Mouse (Mus musculus): ENCODE data around the gene Dnmt3c.

Gene Dnmt3c

DNA sequence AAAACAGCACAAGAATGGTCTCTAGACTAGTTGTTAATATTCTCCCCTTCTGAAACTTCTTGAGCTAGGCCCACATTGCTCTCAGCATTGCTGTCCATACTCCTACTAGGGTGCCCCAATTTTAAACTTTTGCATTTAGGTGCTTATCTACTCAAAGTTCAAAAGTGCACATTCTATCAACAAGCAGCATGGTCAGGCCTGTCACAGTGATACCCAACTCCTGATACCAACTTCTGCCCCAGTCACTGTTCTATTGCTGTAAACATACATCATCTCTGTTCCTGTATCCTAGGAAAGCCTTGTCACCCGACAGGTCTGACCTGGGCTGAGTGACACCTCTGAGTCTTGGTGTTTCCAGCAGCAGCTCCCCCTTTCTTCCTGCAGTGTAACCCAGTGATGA lies 26.6 kb downstream of the Dnmt3c start:
- DNase-seq (ENCODE audit: low spot score) = no peak

GRCm38 (mm10) chr2:153724424-153724823 lies 28.0 kb downstream of the Dnmt3c start:
- no peak for DNase-seq (ENCODE audit: low spot score)

DNA sequence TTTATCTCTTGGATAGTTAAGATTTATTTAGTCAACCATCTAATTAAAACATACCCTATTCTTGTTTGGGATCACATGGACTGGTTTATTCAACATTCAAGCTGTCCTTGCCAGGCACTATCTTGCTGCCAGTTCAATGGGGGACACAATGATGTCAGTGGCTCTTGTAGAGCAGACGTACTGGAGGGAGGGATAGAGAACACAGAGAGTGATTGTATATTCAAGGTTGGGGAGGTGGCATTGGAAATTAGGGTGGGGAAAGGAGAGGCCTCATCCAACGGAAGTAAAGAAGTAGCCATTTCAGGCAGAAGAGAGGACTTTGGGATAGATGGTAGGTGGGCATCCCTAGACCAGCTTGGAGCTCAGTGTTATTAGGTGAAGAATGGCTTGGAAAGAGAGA lies 28.4 kb downstream of the Dnmt3c start:
- no peak for DNase-seq (ENCODE audit: low spot score)

DNA sequence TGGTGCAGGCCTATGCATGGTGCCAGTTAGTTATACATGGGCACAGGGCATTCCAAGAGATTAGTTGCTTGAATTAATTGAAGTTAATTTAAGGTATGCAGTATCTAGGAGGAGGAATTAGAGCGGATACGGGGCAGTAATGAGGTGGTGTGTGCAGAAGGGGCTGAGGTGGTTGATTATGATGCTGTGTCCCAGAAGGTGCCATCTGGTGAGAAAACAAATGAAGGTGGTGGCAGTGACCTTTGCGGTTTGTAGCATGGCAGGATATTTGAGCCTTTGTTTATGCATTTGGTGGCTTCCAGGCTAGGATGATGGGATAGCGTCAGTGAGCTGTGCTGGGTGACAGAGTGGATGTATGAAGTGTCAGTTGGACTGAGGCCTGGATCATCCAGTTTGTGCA lies 28.8 kb downstream of the Dnmt3c start:
- DNase-seq (ENCODE audit: low spot score) = no peak

DNA sequence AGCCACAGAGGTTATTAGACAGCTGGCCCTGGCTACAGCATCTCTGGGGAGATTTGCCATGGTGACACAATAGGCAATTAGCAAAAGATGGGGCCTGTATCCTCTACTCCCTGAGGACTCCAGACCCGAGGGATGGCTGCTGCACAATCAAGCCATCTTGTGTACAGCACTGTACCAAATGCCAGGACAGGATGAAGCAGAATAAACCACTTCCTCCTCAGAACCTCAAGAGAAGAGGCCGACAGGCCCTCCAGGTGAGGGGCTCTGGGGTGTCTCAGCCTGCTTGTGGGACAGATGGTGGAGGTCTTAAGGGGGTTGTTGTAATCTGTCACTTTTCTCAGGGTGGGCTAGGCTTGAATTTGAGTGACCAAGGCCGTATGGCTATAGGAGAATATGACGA lies 37.6 kb downstream of the Dnmt3c start:
- no peak for DNase-seq (ENCODE audit: low spot score)

DNA sequence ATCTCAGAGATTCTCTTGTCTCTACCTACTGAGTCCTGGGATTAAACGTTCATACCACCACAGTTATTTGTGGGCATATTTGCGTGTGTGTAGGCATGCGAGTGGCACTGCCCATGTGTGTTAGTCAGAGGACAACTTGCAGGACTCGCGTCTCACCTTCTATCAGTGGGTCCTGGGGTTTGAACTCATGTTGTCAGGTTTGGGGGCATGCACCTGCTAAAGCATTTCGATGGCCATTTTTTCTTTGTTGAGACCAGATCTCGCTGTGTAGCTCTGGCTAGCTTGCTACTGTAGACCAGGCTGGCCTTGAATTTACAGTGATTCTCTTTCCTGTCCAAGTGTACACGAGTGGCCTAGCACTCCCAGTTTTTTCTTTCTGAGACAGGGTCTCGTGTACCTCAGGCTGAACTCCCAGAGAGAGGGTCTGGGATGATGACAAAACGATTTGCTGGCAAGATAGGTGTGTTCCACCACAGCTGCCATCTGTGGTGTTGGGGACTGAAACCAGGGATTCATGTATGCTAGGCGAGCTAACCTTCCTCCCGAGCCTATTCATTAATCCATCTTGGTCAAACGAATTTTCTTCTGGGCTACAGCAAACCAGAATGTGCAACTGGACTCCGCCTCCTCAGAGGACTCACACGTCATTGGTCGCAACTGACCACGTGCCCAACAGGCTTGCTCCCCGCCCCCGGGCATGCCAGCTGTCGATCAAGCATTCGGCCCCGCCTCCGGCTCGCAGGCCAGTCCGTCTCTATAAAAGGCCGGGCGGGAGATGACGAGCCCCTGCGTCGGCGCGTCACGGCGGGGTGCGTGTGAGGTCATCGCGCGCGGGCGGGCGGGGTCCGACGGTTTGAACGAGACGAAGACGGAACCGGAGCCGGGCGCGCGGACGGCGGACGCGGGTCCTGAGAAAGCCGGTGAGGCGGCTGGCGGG lies 44.3 kb downstream of the Dnmt3c start, which contains the start of gene Mapre1:
Gene Mapre1 (plus strand): TSS at position 775 of the 937 bp plus-strand sequence.
- peak; percentile 100 for DNase-seq (ENCODE audit: low spot score)

- DNase-seq (ENCODE audit: low spot score) = peak; percentile 75
These were observed 45.1 kb downstream of the Dnmt3c start for GRCm38 (mm10) chr2:153741437-153742065.

DNA sequence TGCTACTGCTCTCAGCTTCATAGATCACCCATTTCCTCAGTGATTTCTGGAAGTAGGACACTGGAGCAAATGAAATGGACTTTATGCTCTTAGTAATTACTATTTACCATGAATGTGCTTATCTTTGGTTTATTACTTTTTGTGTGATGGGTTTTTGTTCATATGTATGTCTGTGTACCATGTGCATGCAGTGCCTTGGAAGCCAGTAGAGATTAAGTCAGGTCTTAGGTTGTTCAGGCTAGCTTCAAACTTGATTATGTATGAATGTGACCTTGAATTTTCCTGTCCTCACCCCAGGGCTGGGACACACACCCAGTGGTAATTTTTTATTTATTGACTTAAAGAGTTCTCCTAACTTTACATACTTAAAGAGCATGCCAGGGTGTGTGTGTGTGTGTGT lies 51.5 kb downstream of the Dnmt3c start:
- no peak for DNase-seq (ENCODE audit: low spot score)

DNA sequence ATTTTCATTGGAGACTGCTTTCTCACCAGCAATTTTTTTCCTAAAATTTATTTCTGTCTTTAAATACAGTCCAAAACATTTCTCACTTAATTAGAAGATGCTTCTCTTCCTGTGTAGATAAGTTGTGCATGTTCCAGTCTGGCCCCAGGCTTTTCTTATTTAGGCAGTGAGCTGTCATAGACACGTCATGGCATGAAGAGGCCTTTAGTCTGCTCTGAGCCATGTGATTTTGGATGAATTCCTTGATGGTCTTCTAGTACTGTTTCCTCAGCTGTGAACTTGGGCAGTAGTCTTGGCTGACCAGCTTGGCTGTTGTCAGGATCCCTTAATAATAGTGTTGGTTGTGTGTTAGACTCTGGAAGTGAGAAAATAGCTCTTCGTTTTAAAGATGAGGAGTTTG lies 53.9 kb downstream of the Dnmt3c start:
- no peak for DNase-seq (ENCODE audit: low spot score)

DNA sequence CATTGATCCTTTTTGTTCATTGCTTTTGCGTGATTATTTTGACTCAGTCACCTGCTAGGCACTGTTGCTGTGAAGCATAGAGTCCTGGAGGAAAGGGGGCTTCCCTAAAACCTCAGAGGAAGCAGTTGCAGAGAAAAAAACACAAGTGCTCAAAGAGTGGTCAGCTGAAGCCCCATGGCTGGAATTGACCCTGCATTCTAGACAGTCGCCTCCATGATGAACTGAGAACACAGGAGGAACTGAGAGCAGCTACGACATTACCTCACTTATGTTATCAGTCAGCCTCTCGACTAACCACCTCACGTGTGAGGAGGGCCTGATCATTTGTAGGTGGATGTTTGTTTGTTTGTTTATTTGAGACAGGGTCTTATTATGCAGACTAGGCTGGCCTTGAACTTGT lies 65.7 kb downstream of the Dnmt3c start:
- no peak for DNase-seq (ENCODE audit: low spot score)

- peak; percentile 22 for DNase-seq (ENCODE audit: low spot score)
These were observed 71.0 kb downstream of the Dnmt3c start for GRCm38 (mm10) chr2:153767484-153767883.

DNA sequence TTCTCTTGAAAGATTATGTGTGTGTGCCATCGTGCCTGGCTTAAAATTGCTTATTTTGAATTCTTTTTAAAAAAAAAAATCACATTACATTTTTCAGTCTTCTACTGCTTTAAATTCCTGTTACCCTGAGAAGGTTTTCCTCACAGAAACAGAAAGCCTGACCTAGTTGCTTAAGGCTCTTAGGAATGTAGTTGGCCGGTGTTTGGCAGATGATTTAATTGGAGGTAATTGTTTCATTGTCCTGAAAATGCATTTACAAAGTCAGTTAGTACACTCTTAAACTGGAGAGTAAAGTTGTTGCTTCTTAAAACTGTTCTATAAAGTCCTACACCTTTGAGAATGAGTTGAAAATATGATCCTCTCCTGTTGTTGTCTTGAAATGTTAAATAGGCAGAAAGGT lies 72.4 kb downstream of the Dnmt3c start:
- peak; percentile 79 for DNase-seq (ENCODE audit: low spot score)

GRCm38 (mm10) chr2:153772950-153773349 lies 76.5 kb downstream of the Dnmt3c start:
- DNase-seq (ENCODE audit: low spot score) = no peak

DNA sequence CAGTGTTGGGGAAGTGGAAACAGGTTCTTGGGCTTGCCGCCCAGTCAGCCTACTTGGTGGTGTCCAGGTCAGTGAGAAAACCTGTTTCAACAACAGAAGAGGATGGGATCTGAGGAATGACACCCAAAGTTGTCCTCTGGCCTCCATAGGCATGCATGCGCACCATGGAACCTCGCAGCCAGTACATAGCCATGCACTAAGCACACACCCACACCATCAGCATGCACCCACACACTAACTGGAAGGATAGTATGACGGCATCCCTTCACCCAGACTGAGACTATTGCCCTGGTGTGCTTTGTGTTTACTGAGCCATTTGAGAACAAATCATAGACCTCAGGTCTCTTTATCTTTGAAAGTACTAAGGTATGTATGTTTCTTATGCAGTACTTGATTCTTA lies 79.0 kb downstream of the Dnmt3c start:
- no peak for DNase-seq (ENCODE audit: low spot score)

DNA sequence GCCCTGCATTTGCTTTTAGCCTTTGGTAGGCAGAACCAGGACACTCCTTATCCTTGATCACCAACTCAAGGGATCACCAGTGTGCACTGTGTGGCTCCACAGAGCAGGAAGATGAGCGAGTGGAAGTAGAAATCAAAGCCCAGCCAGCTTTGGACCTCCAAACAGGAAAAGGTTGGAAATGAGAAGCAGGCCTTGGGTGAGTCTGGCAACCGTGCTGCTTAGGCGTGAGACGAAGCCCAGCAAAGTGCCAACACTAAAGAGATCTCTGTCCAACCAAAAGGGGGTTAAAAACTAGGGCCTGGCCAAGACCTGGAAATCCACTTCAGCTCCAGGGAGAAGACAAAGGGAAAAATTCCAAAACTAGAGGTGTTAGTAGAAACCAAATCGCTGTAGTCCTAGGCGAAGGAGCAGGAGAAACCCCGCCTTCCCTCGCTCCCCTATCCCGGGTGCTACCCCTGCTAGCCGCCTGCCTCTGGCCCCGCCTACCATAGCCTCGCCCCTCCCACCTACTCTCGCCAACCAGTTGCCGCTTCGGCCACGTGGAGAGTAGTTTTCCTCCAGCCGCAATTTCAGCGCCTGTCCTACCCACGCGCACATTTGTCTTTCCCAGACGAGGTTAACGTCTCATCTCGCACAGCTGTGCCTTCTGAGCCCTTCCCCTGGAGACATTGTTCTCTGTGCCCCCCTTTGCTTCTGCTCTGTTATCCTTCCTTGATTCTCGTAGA lies 82.3 kb downstream of the Dnmt3c start:
- peak; percentile 81 for DNase-seq (ENCODE audit: low spot score)

All from retina, embryonic 14.5 days (tissue).